Mouse (Mus musculus) erythroblast, embryonic 14.5 days (primary cell): ENCODE results near the gene Lipc. TPM values are rescaled to one million over a fixed set of nuclear protein-coding genes. Genes with fewer than 3 reads are reported as not detected.
"Not testable (repeated sequence)": the region's sequence is repeated elsewhere in the genome, so short reads cannot be mapped to it uniquely, and the experiment has no call there.

ENCODE experiments used
- H3K27me3 ChIP-seq: 2 replicates; pipeline ENCODE4 v1.6.1; 2012; ENCODE audit warnings: inconsistent platforms; ENCODE audit not compliant: control insufficient read depth
- H3K36me3 ChIP-seq: 2 replicates; pipeline ENCODE4 v1.6.1; 2012; ENCODE audit warnings: mild to moderate bottlenecking, inconsistent platforms; ENCODE audit not compliant: control insufficient read depth
- H3K4me1 ChIP-seq: 2 replicates; pipeline ENCODE4 v1.6.1; 2012; ENCODE audit warnings: inconsistent platforms; ENCODE audit not compliant: control insufficient read depth
- H3K4me3 ChIP-seq: replicated peaks from 2 replicates; pipeline ENCODE3; 2012; ENCODE audit warnings: moderate library complexity, mild to moderate bottlenecking, inconsistent platforms
- H3K9me3 ChIP-seq: 2 replicates; pipeline ENCODE4 v1.6.1; 2012; ENCODE audit warnings: low read length, inconsistent platforms, mixed read lengths; ENCODE audit not compliant: control insufficient read depth
- GATA1 ChIP-seq: IDR thresholded peaks from 2 replicates; pipeline ENCODE4 v1.6.1; 2012; ENCODE audit warnings: low read length, inconsistent platforms, mixed read lengths
- TAL1 ChIP-seq: IDR thresholded peaks from 3 replicates; pipeline ENCODE4 v1.6.1; 2012; ENCODE audit warnings: low read length, inconsistent platforms, mixed read lengths
- polyA plus RNA-seq: library from polyadenylated mRNA; stranded (reverse); fragments of >175 nt; gene quantifications from 2 replicates; pipeline ENCODE4 v1.2.3, GENCODE M21; 2012

The Lipc gene
- polyA plus RNA-seq, 1 experiment, result 0.02 TPM

DNA sequence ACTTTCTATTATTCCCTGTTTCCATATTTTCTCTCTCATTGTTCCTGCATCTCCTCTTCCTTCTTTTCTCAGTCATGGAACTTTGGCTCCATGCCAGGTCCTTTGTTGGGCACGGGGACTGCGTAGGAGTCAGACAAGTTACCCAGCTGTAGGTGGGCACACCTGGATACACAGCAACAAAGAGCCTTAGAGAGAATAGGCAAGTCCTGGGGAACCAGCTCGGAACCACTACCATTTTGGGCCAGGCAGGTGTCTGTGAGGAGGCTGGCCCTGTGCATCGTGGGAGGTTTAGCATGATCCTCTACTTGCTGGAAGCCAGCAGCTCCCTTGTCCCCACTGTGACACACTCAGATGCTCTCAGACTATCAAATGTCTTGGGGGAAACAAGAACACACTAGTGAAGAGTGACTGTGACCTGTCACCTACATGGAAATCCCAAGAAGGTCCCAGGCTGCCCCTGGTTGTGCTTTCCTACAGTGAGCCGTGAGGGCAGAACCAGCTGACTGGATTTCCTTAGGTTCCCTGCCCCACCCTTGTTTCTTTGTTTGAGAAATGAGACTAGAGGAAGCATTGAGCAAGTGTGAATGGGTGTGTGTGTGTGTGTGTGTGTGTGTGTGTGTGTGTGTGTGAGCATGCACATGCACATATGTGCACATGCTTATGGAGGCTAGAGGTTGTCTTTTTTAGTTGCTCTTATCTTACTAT lies 82.7 kb downstream of the Lipc start:
- Histone ChIP-seq H3K36me3 (peaks cover 3% of the 10 kb centered on the region; the same call in 1 of the 2 replicates), H3K4me1 (peaks cover 73% of the 10 kb centered on the region)
- TF ChIP-seq TAL1 (no peak), GATA1 (no peak)

DNA sequence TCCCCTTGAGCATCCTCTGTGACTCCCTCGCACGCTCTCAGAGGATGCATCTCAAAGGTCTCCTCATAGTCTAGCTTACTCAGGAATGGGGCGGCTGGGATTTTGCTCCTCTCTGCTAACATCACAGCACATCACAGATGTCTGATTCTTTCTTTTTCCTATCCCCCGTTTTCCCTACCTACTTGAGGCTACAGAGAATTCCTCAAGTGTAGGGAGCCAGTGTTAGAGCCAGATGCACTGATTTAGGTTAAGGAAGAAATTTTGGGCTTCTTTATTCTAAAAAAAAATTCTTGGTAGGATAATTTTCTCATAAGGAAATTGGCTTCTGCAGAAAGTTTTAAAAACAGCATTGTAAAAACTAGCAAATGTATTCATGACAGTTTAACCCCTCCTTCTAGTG lies 84.6 kb downstream of the Lipc start:
- peaks cover 3% of the 10 kb centered on the region; the same call in 1 of the 2 replicates for H3K36me3 ChIP-seq
- H3K4me1 ChIP-seq, result peaks cover 75% of the 10 kb centered on the region
- no peaks in the 10 kb centered on the region for H3K9me3 ChIP-seq
- no peak overlapping the region for H3K4me3 ChIP-seq
- H3K27me3 ChIP-seq, result 0 out of 2 replicates have a peak, but pooled peaks cover 2% of the 10 kb centered on the region
- TF ChIP-seq TAL1 (no peak), GATA1 (no peak)

More for the DNA sequence above, 82.7 kb downstream of the Lipc start:
- H3K9me3 ChIP-seq, result no peaks in the 10 kb centered on the region
- H3K27me3 ChIP-seq, result 0 out of 2 replicates have a peak, but pooled peaks cover 2% of the 10 kb centered on the region
- H3K4me3 ChIP-seq, result no peak overlapping the region

DNA sequence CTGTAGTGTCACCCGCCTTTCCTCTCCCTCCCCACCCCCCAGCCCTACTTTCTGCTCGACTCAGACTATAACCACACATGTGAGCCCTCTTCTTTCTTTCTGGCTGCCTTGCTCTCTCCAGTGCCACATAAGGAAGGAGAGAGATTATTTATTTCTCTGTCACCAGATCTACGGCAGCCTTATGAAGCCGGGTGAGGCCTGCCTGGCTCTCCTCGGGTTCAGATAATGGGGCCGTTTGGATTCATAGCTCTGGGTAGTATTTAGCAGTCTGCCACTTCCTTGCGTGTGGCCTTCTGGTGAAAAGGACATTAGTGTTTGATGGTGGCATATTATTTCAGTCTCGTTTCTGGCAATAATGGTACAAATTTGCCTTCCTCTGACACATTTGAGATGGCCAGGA lies 88.0 kb downstream of the Lipc start:
- no peaks in the 10 kb centered on the region for H3K9me3 ChIP-seq
- peaks cover 60% of the 10 kb centered on the region for H3K4me1 ChIP-seq
- peaks cover 3% of the 10 kb centered on the region; the same call in 1 of the 2 replicates for H3K36me3 ChIP-seq
- TF ChIP-seq TAL1 (no peak), GATA1 (no peak)
- no peak overlapping the region for H3K4me3 ChIP-seq
- H3K27me3 ChIP-seq, result 0 out of 2 replicates have a peak, but pooled peaks cover 2% of the 10 kb centered on the region

DNA sequence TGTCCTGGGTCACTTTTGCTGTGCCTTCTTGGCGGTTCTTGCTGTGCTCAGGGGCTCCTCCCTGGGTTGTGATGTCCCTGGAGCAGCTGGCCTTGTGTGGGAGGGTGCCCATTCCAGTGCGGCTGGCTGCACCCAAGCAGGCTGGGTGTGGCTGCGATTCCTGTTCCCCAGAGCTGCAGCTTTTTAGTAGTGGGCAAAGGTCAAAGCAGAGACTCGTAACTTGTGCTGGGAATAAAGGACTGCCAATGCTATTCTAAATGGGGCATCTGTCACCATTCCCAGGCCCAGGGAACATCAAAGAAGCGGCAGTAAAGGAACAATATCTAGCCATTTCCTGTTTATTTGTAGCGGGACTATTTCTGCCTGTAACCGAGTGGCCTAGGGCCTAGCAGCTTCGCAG lies 88.7 kb downstream of the Lipc start:
- peaks cover 3% of the 10 kb centered on the region; the same call in 1 of the 2 replicates for H3K36me3 ChIP-seq
- TF ChIP-seq TAL1, result no peak
- TF ChIP-seq GATA1, result no peak
- H3K4me1 ChIP-seq, result peaks cover 63% of the 10 kb centered on the region

DNA sequence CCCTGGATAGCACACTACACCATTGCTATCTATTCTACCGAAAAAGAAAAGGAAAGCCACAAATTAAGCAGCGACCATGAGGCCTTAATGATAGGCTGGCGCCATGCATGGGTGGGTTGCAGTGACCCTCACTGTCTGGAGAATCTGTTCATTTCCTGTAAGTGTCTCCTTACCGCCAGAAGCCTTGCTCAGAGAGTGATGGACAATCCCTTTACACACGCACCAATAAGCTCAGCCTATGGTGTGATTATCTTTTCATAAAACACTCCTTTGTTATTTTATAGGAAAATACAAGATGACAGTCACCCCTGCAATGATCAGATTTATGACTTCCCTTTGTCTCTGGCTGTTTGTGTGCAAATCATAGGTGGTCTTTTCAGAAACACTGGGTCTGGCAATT lies 92.8 kb downstream of the Lipc start:
- peaks cover 64% of the 10 kb centered on the region for H3K4me1 ChIP-seq
- H3K36me3 ChIP-seq, result no peaks in the 10 kb centered on the region

More for the DNA sequence above, 88.7 kb downstream of the Lipc start:
- Histone ChIP-seq H3K9me3 (no peaks in the 10 kb centered on the region), H3K27me3 (0 out of 2 replicates have a peak, but pooled peaks cover 2% of the 10 kb centered on the region), H3K4me3 (no peak overlapping the region)

DNA sequence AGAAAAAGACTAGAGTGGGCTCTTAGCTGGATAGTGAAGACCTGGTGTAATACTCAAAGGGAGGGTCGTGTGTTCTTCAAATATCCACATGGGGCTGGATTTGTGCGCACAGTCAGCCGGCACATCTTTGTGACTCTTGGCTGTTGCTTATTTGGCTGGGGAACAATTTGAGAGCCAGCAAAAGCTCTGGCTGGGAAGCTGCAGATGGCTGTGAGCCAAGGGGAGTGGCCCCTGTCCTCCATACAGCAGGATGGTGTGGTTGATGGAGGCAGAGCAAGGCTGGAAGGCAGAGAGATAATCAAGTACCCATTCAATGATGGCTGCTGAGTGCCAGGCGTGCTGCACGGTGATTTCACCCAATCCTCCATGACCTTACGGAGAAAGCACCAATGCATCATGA lies 96.2 kb downstream of the Lipc start:
- no peaks in the 10 kb centered on the region for H3K9me3 ChIP-seq
- H3K27me3 ChIP-seq, result no peaks in the 10 kb centered on the region
- peaks cover 59% of the 10 kb centered on the region for H3K4me1 ChIP-seq
- no peak overlapping the region for H3K4me3 ChIP-seq
- no peaks in the 10 kb centered on the region for H3K36me3 ChIP-seq
- TF ChIP-seq TAL1, result no peak
- no peak for TF ChIP-seq GATA1

More for the DNA sequence above, 92.8 kb downstream of the Lipc start:
- TF ChIP-seq TAL1 (no peak), GATA1 (no peak)
- H3K9me3 ChIP-seq, result no peaks in the 10 kb centered on the region
- H3K27me3 ChIP-seq, result no peaks in the 10 kb centered on the region
- no peak overlapping the region for H3K4me3 ChIP-seq

DNA sequence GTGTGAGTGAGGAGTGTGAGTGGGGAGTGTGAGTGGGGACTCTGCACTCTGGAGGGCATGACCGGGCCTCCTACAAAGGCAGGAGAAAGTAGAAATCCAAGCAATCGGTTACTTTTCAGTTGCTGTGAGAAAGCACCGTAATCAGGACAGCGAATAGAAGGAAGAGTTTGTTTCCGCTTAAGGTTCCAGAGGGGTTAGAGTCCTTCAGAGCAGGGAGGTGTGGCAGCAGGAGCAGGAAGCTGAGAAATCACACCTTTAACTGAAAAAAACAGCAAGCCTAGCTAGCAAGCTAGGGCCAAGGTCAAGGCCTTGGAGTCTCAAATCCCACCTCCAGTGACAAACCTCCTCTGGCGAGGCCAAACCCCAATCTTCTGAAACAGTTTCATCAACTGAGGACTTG lies 97.1 kb downstream of the Lipc start:
- H3K9me3 ChIP-seq, result no peaks in the 10 kb centered on the region
- no peak overlapping the region for H3K4me3 ChIP-seq
- H3K27me3 ChIP-seq, result no peaks in the 10 kb centered on the region
- TF ChIP-seq GATA1 (no peak), TAL1 (no peak)
- H3K36me3 ChIP-seq, result no peaks in the 10 kb centered on the region
- peaks cover 62% of the 10 kb centered on the region for H3K4me1 ChIP-seq

DNA sequence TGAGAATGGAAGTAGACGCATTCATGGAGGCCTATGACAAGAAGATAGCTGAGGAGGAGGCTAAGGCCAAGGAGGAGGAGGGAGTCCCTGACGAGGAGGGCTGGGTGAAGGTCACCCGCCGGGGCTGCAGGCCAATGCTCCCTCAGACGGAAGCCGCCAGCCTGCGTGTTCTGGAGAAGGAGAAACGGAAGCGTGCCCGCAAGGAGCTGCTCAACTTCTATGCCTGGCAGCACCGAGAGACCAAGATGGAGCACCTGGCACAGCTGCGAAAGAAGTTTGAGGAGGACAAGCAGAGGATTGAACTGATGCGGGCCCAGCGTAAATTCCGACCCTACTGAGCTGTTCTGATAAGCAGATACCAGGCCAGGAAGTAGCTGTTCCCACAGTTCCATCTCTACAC lies 98.9 kb downstream of the Lipc start:
- H3K9me3 ChIP-seq, H3K27me3 ChIP-seq, H3K36me3 ChIP-seq, H3K4me3 ChIP-seq: not testable (repeated sequence)
- peaks cover 65% of the 10 kb centered on the region for H3K4me1 ChIP-seq

DNA sequence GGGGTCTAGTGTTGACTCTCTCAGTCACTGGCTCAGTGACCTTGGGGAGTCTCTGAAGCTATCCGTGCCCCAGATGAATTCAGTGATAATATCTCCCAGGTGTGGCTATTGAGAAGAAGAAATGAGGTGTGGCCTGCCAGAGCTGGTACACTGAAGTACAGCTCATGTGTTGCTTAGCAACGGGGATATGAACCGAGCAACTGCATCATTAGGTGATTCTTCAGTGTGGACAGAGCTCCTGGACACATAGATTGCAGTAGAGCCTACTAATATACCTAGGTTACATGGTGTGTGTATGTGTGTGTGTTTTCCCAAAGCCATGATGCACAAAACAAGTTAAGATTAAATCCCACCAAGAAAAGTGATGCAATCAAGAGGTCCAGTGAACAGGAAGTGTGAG lies 100.5 kb downstream of the Lipc start:
- peaks cover 74% of the 10 kb centered on the region for H3K4me1 ChIP-seq
- no peaks in the 10 kb centered on the region for H3K27me3 ChIP-seq

More for the DNA sequence above, 100.5 kb downstream of the Lipc start:
- no peaks in the 10 kb centered on the region for H3K36me3 ChIP-seq
- H3K9me3 ChIP-seq, result no peaks in the 10 kb centered on the region
- no peak overlapping the region for H3K4me3 ChIP-seq
- TF ChIP-seq GATA1 (no peak), TAL1 (no peak)
